Mouse (Mus musculus) megakaryocyte, embryonic 14.5 days (primary cell): ENCODE data around the gene Esyt1.

Experiments used
- FLI1 ChIP-seq: IDR thresholded peaks from 2 replicates; pipeline ENCODE4 v1.6.1; 2012; ENCODE audit warnings: low read length, inconsistent platforms, mixed read lengths
- GATA1 ChIP-seq: IDR thresholded peaks from 3 replicates; pipeline ENCODE4 v1.6.1; 2012; ENCODE audit warnings: mixed read lengths, low read length, inconsistent platforms, borderline replicate concordance

- no peak for TF ChIP-seq GATA1
- no peak for TF ChIP-seq FLI1
Observed at GRCm38 (mm10) chr10:128495903-128496302, 29.8 kb downstream of the Esyt1 start.
